Mouse (Mus musculus) limb, embryonic 14.5 days (tissue): Measurements from ENCODE around the gene Trak1. TPM values are rescaled to one million over a fixed set of nuclear protein-coding genes. Genes with fewer than 3 reads are reported as not detected.

Experiments used
- ATAC-seq: fragments of 200-750 bp; cut with Nextera tagmentation; 2 replicates; pipeline ENCODE4 v1.8.0; 2017; ENCODE audit warnings: low read depth, moderate number of reproducible peaks, moderate TSS enrichment; ENCODE audit not compliant: low FRiP score
- DNase-seq: peaks from one replicate; pipeline ENCODE4 v3.0.0-alpha.2; 2015; ENCODE audit warnings: low spot score
- H3K27ac ChIP-seq: fragments of 300-500 bp; sonication (generic); replicated peaks from 2 replicates; pipeline ENCODE4 v1.5.1; 2014; ENCODE audit warnings: low read depth, mild to moderate bottlenecking, low read length, moderate library complexity, mixed read lengths
- H3K27me3 ChIP-seq: fragments of 300-500 bp; sonication (generic); 2 replicates; pipeline ENCODE4 v1.6.1; 2014; ENCODE audit warnings: low read length, mixed read lengths; ENCODE audit not compliant: control insufficient read depth, insufficient read depth
- H3K36me3 ChIP-seq: fragments of 300-500 bp; sonication (generic); 2 replicates; pipeline ENCODE4 v1.6.1; 2014; ENCODE audit warnings: mild to moderate bottlenecking, low read length, moderate library complexity, mixed read lengths; ENCODE audit not compliant: control insufficient read depth, insufficient read depth
- H3K4me1 ChIP-seq: fragments of 300-500 bp; sonication (generic); 2 replicates; pipeline ENCODE4 v1.6.1; 2014; ENCODE audit warnings: antibody characterized with exemption, low read length, mixed read lengths; ENCODE audit not compliant: control insufficient read depth, insufficient read depth
- H3K4me2 ChIP-seq: fragments of 300-500 bp; sonication (generic); replicated peaks from 2 replicates; pipeline ENCODE4 v1.6.1; 2014; ENCODE audit warnings: low read depth, mild to moderate bottlenecking, low read length, moderate library complexity; ENCODE audit not compliant: severe bottlenecking
- H3K4me3 ChIP-seq: fragments of 300-500 bp; sonication (generic); replicated peaks from 2 replicates; pipeline ENCODE4 v1.5.1; 2014; ENCODE audit warnings: low read length
- H3K9ac ChIP-seq: fragments of 300-500 bp; sonication (generic); 2 replicates; pipeline ENCODE4 v1.6.1; 2014; ENCODE audit warnings: mild to moderate bottlenecking, low read depth, low read length, moderate library complexity; ENCODE audit not compliant: severe bottlenecking
- H3K9me3 ChIP-seq: fragments of 300-500 bp; sonication (generic); 2 replicates; pipeline ENCODE4 v1.6.1; 2016; ENCODE audit warnings: low read length; ENCODE audit not compliant: control insufficient read depth
- POLR2A ChIP-seq: fragments of 200-500 bp; IDR thresholded peaks from 2 replicates; pipeline ENCODE4 v1.8.0; 2012; ENCODE audit warnings: inconsistent platforms, mild to moderate bottlenecking, moderate library complexity, borderline replicate concordance; ENCODE audit not compliant: insufficient read depth, insufficient read length; ENCODE audit errors: extremely low read depth
- WGBS: fragments of 180-500 bp; shearing (Covaris S2); extraction: QIAGEN DNeasy Blood & Tissue Kit; methylation state at CpG from one replicate; pipeline ENCODE4 v1.1.7; 2014; 5-methylcytosine and 5-hydroxymethylcytosine counted together
- polyA plus RNA-seq, 2 experiments: library from polyadenylated mRNA; depleted of rRNA in 1 of 2; stranded (reverse) in 1 of 2; unstranded in 1 of 2; fragments of >200 nt; fragmentation: Nextera tagmentation in 1 of 2; extraction: Ambion mirVana in 1 of 2; gene quantifications; 2 replicates each; pipeline versions ENCODE4 v1.2.1 to v1.2.3; 2012 to 2014

The Trak1 gene
- polyA plus RNA-seq, 2 experiments = 20.8 to 31.2 TPM

DNA sequence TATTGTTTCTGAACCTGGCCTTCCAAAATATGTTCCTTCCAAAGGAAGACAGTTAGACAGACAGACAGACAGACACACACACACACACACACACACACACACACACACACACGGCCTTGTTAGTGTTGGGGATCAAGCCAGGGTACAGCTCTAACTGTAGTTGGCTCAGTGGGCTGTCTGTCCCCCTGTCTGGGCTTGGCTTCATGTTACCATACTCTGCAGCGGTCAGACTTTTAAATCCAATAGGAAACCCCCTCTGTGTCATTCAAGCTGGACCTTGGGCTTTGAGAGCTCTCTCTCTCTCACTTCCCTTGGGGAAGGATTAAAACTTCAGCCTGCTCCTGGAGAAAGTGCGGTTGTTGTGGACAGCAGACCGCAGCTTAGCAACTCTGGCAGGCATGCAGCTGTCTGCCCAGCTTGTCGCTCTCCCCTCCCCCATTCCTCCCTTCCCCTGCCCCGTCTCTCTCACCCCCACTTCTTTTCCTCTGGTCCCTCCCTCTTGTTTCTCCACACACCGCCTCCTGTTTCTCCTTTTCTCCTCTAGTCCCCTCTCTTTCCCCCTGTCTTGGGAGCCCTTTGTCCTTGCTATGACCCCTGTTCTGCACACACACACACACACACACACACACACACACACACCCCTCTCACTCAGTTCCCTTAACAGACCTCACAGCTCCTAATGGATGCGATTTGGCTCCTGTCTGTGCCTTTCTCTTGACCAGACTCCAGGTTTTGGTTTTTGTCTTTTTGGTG is 34.8 kb downstream of the Trak1 start:
- 2% methylated on average over 8 of the region's 8 CpGs for WGBS
- Histone ChIP-seq H3K9me3 (no peaks in the 10 kb centered on the region), H3K4me2 (peak overlapping the region; percentile 18; the same call in 1 of the 2 replicates), H3K9ac (peak overlapping the region; percentile 26; the same call in 1 of the 2 replicates), H3K27me3 (no peaks in the 10 kb centered on the region), H3K4me1 (peaks cover 42% of the 10 kb centered on the region), H3K27ac (peak overlapping the region; percentile 81), H3K4me3 (no peak overlapping the region), H3K36me3 (no peaks in the 10 kb centered on the region)
- ATAC-seq = peak; percentile 84
- peak; percentile 89 for DNase-seq
- no peak for TF ChIP-seq POLR2A

DNA sequence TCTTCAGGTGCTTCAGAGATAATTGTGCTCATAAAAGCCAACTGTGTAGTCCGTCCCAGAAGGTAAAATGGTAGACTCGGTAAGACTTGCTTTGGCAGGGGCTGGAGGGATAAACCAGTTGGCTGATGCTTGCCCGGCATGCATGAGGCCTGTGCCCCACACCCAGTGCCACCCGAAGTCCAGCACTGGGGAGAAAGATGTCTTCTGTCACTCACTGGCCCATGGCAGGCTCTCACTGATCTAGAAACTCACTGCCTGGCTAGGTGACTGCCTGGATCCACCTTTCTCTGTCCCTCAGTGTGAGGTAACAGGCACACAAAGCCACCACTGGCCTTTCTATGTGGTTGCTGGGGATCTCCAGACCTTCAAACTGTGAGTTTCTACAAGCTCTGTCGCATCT is 36.3 kb downstream of the Trak1 start:
- ATAC-seq (no peak), DNase-seq (no peak)
- Histone ChIP-seq H3K9me3 (no peaks in the 10 kb centered on the region), H3K4me2 (no peak overlapping the region), H3K27me3 (no peaks in the 10 kb centered on the region), H3K36me3 (no peaks in the 10 kb centered on the region), H3K4me1 (peaks cover 55% of the 10 kb centered on the region), H3K9ac (no peak overlapping the region), H3K27ac (no peak overlapping the region), H3K4me3 (no peak overlapping the region)
- 83% methylated on average over 5 of the region's 5 CpGs for WGBS
- TF ChIP-seq POLR2A = no peak

DNA sequence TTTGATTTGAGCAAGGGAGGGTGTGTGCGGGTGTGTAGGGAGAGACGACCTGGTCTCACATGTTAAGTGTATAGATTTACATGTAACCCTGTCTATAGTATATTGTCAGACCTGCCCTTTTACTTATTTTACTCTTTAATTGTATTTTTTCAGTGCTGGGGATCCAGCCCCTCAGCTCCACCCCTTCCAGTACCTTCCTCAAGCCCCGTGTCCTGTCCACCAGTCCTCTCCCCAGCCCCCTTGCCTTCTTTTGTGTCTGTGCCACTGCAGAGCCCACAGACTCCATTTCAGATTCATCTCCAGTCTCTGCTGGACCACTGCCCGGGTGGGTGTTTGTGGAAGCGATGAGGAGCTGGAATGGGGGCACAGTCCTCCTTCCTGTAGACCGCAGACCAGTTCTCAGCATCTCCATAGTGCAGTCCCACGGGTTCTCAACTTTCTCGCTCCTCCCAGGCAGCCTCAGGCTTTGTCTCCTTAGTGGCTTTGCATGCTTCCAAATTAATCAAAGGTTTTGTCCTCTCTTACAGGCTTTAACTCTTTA is 37.1 kb downstream of the Trak1 start:
- ATAC-seq (no peak), DNase-seq (no peak)
- 52% methylated on average over 8 of the region's 8 CpGs for WGBS
- Histone ChIP-seq H3K36me3 (no peaks in the 10 kb centered on the region), H3K27me3 (no peaks in the 10 kb centered on the region), H3K4me3 (no peak overlapping the region), H3K4me2 (no peak overlapping the region), H3K27ac (no peak overlapping the region), H3K9me3 (no peaks in the 10 kb centered on the region), H3K9ac (no peak overlapping the region), H3K4me1 (peaks cover 55% of the 10 kb centered on the region)
- TF ChIP-seq POLR2A = no peak

GRCm38 (mm10) chr9:121335568-121335967 is 38.3 kb downstream of the Trak1 start:
- no peak overlapping the region for H3K9ac ChIP-seq
- no peak overlapping the region; the same call in 1 of the 2 replicates for H3K27ac ChIP-seq
- TF ChIP-seq POLR2A = no peak
- 53% methylated on average over 7 of the region's 7 CpGs for WGBS
- no peak overlapping the region for H3K4me2 ChIP-seq
- H3K27me3 ChIP-seq = no peaks in the 10 kb centered on the region
- peaks cover 55% of the 10 kb centered on the region for H3K4me1 ChIP-seq
- no peak for ATAC-seq
- H3K36me3 ChIP-seq = no peaks in the 10 kb centered on the region
- no peak for DNase-seq
- H3K4me3 ChIP-seq = no peak overlapping the region
- no peaks in the 10 kb centered on the region for H3K9me3 ChIP-seq

DNA sequence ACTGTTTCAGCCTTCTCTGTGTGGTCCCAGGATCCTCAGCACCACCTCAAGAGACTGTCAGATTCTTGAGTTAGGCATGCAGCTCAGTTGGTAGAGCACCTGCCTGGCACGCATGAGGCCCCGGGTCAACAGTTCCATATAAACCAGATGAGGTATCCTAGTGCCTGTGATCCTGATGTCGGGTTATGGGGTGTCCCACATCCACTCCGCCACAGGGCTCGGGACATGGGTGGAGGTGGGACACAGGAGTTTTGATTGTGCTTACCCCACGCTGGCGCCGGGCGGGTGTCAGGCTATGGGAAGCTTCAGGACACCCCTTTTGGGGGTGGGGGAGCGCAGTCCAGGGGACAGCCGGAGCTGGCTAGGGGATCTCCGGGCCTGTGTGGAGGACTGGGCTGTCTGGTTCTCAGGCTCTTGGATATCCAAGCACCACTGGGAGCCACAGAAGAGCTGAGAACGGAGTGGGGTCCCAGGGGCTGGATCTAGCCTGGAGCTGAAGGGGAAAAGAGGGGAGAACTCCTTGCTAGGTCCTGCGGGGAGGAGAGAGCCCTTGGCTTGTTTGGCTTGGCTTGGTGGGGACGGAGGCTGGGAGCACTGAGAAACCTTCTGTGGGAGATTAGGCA is 39.1 kb downstream of the Trak1 start:
- Histone ChIP-seq H3K9ac (no peak overlapping the region), H3K27ac (peak overlapping the region; percentile 15; the same call in 1 of the 2 replicates), H3K4me2 (no peak overlapping the region), H3K4me3 (no peak overlapping the region), H3K36me3 (no peaks in the 10 kb centered on the region), H3K9me3 (no peaks in the 10 kb centered on the region), H3K4me1 (peaks cover 55% of the 10 kb centered on the region), H3K27me3 (no peaks in the 10 kb centered on the region)
- DNase-seq (no peak), ATAC-seq (no peak)
- 85% methylated on average over 15 of the region's 15 CpGs for WGBS
- no peak for TF ChIP-seq POLR2A
